Mouse (Mus musculus) stomach, embryonic 14.5 days (tissue): ENCODE measurements at regions not wholly inside any gene's neighbourhood (a gene's known extent, or its start where the extent isn't known, plus 50 kb on each side); places are given as distances from the start of the nearest gene placed in this dataset.

Experiments used
- ATAC-seq: fragments of 200-750 bp; cut with Nextera tagmentation; 2 replicates; pipeline ENCODE4 v1.8.0; 2017; ENCODE audit warnings: low read depth, moderate TSS enrichment; ENCODE audit not compliant: insufficient number of reproducible peaks, insufficient read depth, low FRiP score
- H3K27ac ChIP-seq: fragments of 300-500 bp; sonication (generic); 2 replicates; pipeline ENCODE4 v1.5.1; 2014; ENCODE audit warnings: mild to moderate bottlenecking, low read length, moderate library complexity, mixed read lengths
- H3K27me3 ChIP-seq: fragments of 300-500 bp; sonication (generic); 2 replicates; pipeline ENCODE4 v1.6.1; 2014; ENCODE audit warnings: low read length, control low read depth, mixed read lengths; ENCODE audit not compliant: control insufficient read depth, insufficient read depth
- H3K36me3 ChIP-seq: fragments of 300-500 bp; sonication (generic); 2 replicates; pipeline ENCODE4 v1.6.1; 2014; ENCODE audit warnings: mild to moderate bottlenecking, control low read depth, low read length, moderate library complexity, mixed read lengths; ENCODE audit not compliant: control insufficient read depth, insufficient read depth
- H3K4me1 ChIP-seq: fragments of 300-500 bp; sonication (generic); 2 replicates; pipeline ENCODE4 v1.6.1; 2014; ENCODE audit warnings: low read length, control low read depth, mixed read lengths; ENCODE audit not compliant: control insufficient read depth, insufficient read depth
- H3K4me2 ChIP-seq: fragments of 300-500 bp; sonication (generic); replicated peaks from 2 replicates; pipeline ENCODE4 v1.6.1; 2014; ENCODE audit warnings: low read depth, low read length, control low read depth
- H3K4me3 ChIP-seq: fragments of 300-500 bp; sonication (generic); 2 replicates; pipeline ENCODE4 v1.5.1; 2014; ENCODE audit warnings: low read depth, low read length, control low read depth
- H3K9ac ChIP-seq: fragments of 300-500 bp; sonication (generic); replicated peaks from 2 replicates; pipeline ENCODE4 v1.6.1; 2014; ENCODE audit warnings: low read depth, mild to moderate bottlenecking, control low read depth, low read length, moderate library complexity, mixed read lengths
- H3K9me3 ChIP-seq: fragments of 300-500 bp; sonication (generic); 2 replicates; pipeline ENCODE4 v1.6.1; 2016; ENCODE audit warnings: low read depth, low read length, control low read depth; ENCODE audit not compliant: control insufficient read depth
- WGBS: fragments of 180-500 bp; shearing (Covaris S2); extraction: QIAGEN DNeasy Blood & Tissue Kit; methylation state at CpG from one replicate; pipeline ENCODE4 v1.1.7; 2014; 5-methylcytosine and 5-hydroxymethylcytosine counted together

- H3K4me1 ChIP-seq = no peaks in the 10 kb centered on the region
- no peaks in the 10 kb centered on the region for H3K27me3 ChIP-seq
- no peaks in the 10 kb centered on the region for H3K9me3 ChIP-seq
- ATAC-seq = no peak
- no peaks in the 10 kb centered on the region for H3K36me3 ChIP-seq
- H3K27ac ChIP-seq = no peak overlapping the region
- WGBS = 79% methylated on average over 4 of the region's 4 CpGs
- H3K4me3 ChIP-seq = no peak overlapping the region
- H3K4me2 ChIP-seq = no peak overlapping the region
- H3K9ac ChIP-seq = no peak overlapping the region
Observed at GRCm38 (mm10) chr13:90480484-90480883, 391.1 kb upstream of the Xrcc4 start.

DNA sequence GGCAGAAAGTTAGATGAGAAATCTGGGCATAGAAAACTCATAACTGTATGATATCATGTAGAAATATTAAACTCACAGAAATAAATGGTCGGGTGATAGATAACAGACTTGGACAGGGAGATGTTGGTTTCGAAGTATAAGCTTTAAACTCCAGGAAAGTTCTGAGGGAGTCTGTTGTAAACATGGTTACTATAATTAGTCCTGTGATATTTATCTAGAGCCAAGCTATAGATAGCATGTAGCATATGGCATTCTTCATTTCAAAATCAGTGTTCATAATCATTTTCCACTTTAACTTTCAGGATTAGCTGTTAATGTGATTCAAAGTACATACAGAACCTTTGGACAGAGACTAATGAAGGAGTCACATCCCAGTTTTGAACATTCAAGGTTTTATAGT lies 387.5 kb upstream of the Xrcc4 start:
- H3K9ac ChIP-seq = no peak overlapping the region
- no peak overlapping the region for H3K4me3 ChIP-seq
- H3K4me1 ChIP-seq = no peaks in the 10 kb centered on the region
- H3K9me3 ChIP-seq = no peaks in the 10 kb centered on the region
- no peaks in the 10 kb centered on the region for H3K27me3 ChIP-seq
- no peak overlapping the region for H3K27ac ChIP-seq
- no peak overlapping the region for H3K4me2 ChIP-seq
- H3K36me3 ChIP-seq = no peaks in the 10 kb centered on the region
- ATAC-seq = no peak
- 65% methylated on average over 2 of the region's 2 CpGs for WGBS

DNA sequence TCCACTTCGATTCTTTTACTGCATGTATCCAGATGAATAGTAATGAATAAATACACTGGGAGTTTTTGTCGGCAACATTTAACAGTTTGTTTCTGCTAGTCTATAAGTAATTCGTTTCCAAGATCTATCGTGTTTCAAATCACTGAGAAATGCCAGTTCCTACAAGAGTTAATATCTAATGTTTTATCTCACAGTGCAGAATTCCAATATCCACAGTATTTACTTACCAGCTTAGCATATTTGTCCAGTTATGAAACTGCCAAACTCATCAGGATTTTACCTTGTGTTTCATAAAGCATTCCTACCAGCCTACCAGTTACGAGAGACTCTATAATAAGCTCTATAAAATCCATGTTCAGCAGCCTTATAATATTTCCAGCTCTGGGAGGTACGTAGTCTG lies 385.1 kb upstream of the Xrcc4 start:
- 69% methylated on average over 6 of the region's 6 CpGs for WGBS
- no peaks in the 10 kb centered on the region for H3K4me1 ChIP-seq
- H3K36me3 ChIP-seq = no peaks in the 10 kb centered on the region
- no peak overlapping the region for H3K4me3 ChIP-seq
- H3K27me3 ChIP-seq = no peaks in the 10 kb centered on the region
- H3K27ac ChIP-seq = no peak overlapping the region
- ATAC-seq = no peak
- no peak overlapping the region for H3K4me2 ChIP-seq
- no peak overlapping the region for H3K9ac ChIP-seq
- no peaks in the 10 kb centered on the region for H3K9me3 ChIP-seq

DNA sequence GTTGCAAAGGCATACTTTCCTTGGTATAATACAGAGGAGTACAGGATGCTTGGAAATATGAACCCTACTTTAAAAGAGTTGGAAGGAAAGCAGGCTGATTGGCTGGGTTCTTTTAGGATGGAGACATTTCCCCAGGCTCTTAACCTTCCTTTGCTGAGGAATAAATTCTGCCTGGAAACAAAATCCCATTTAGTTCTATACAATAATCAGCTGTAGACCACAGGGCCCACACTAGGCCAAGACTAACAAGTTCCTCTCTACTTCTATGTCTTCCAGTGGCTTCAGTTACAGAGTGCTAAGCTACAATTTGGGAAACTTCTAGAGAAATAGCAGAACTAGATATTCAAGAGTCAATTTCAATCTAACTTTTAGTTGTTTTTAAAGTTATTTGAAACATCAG lies 384.6 kb upstream of the Xrcc4 start:
- no peaks in the 10 kb centered on the region for H3K9me3 ChIP-seq
- no peaks in the 10 kb centered on the region for H3K36me3 ChIP-seq
- H3K9ac ChIP-seq = no peak overlapping the region
- ATAC-seq = no peak
- no peaks in the 10 kb centered on the region for H3K4me1 ChIP-seq
- no peaks in the 10 kb centered on the region for H3K27me3 ChIP-seq
- no peak overlapping the region for H3K4me3 ChIP-seq
- H3K4me2 ChIP-seq = no peak overlapping the region
- H3K27ac ChIP-seq = no peak overlapping the region

DNA sequence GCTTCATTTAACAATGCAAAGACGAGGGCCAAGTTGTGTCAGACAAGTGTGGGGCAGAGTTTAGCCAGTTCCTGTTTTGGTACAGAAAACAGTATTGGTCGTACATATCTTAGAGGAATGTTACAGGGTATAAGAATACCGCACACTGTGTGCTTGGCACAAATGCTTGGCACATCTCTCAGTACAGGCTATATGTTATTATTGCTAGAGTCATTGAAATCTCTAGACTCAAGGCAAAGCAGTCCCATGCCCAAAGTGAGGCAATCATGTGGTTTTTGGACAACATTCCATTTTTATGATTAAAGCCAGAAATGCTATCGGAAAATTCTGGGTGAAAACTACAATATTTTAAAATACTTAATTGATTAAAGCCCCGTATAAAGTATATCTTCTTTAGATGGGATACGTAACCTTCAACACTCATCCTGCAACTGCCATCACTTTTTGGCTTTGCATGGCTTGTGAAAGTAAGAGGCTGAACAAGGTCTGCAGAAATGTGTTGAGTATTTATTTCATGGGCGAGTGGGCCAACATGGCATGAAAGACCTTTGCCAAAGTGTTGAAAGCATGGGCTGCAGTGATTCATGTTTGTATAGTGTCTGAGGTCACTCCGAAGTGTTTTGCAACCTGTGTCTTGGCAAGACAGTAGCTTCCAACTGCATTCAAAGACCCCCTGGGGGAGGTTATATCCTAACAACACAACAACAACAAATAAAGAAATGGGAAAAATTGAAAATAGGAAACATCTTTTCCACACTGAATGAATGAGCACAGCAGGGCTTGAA lies 383.8 kb upstream of the Xrcc4 start:
- H3K36me3 ChIP-seq = no peaks in the 10 kb centered on the region
- H3K27me3 ChIP-seq = no peaks in the 10 kb centered on the region
- H3K4me1 ChIP-seq = no peaks in the 10 kb centered on the region
- H3K27ac ChIP-seq = no peak overlapping the region
- no peak overlapping the region for H3K4me2 ChIP-seq
- H3K4me3 ChIP-seq = no peak overlapping the region
- H3K9me3 ChIP-seq = no peaks in the 10 kb centered on the region
- no peak for ATAC-seq
- WGBS = 90% methylated on average over 8 of the region's 8 CpGs
- no peak overlapping the region for H3K9ac ChIP-seq

DNA sequence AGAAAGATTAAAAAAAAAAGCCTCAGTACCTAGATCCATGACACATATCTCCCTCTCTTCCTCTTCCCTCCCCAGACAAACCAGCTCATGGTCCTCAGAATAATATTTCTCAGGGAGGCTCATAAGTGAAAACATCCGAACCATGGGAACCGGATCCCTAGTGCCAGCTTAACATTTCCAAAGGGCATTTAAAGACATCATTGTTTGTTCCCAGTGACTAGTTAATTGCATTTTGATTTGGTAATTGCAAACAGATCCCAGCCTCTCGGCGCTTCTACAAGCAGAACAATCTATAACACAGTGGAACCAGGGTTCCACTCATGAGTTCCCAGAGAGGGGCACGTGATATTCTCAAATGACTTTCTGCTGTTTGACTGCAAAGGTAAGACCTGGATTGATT lies 376.7 kb upstream of the Xrcc4 start:
- no peaks in the 10 kb centered on the region for H3K4me1 ChIP-seq
- ATAC-seq = no peak
- no peak overlapping the region for H3K27ac ChIP-seq
- no peak overlapping the region for H3K4me3 ChIP-seq
- no peaks in the 10 kb centered on the region for H3K9me3 ChIP-seq
- H3K9ac ChIP-seq = no peak overlapping the region
- H3K27me3 ChIP-seq = no peaks in the 10 kb centered on the region
- H3K4me2 ChIP-seq = no peak overlapping the region
- no peaks in the 10 kb centered on the region for H3K36me3 ChIP-seq
- WGBS = 74% methylated on average over 5 of the region's 5 CpGs

DNA sequence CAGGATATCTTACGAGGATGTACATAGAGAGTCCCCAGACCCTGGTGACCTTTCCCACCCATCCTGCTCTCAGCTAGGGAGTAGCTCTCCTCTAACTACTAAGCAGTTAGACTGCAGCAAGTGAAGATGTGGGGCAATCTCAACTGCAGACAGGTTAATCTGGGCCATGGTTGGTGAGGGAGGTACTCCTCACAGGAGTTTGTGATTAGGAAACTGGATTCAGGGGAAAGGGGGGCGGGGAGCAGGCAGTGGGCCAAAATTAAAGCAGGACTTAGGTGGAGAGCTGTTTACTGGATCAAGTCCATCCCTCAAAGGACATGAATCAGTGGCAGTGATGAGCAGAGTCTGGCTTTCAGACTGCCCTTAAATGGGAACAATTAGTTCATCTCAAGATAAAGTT lies 374.6 kb upstream of the Xrcc4 start:
- 76% methylated on average over 2 of the region's 2 CpGs for WGBS
- Histone ChIP-seq H3K4me2 (no peak overlapping the region), H3K4me1 (no peaks in the 10 kb centered on the region), H3K9ac (no peak overlapping the region), H3K27me3 (no peaks in the 10 kb centered on the region), H3K9me3 (no peaks in the 10 kb centered on the region), H3K4me3 (no peak overlapping the region), H3K36me3 (no peaks in the 10 kb centered on the region), H3K27ac (no peak overlapping the region)
- no peak for ATAC-seq

GRCm38 (mm10) chr13:90463381-90463780 lies 374.0 kb upstream of the Xrcc4 start:
- Histone ChIP-seq H3K4me3 (no peak overlapping the region), H3K9me3 (no peaks in the 10 kb centered on the region), H3K9ac (no peak overlapping the region), H3K4me2 (no peak overlapping the region), H3K27me3 (no peaks in the 10 kb centered on the region), H3K27ac (no peak overlapping the region), H3K36me3 (no peaks in the 10 kb centered on the region), H3K4me1 (no peaks in the 10 kb centered on the region)
- 53% methylated on average over 2 of the region's 2 CpGs for WGBS
- ATAC-seq = no peak

- no peaks in the 10 kb centered on the region for H3K36me3 ChIP-seq
- ATAC-seq = no peak
Observed at GRCm38 (mm10) chr13:90454631-90455030, 365.2 kb upstream of the Xrcc4 start.

More at GRCm38 (mm10) chr13:90454631-90455030, 365.2 kb upstream of the Xrcc4 start:
- Histone ChIP-seq H3K27ac (no peak overlapping the region), H3K4me3 (no peak overlapping the region), H3K4me2 (no peak overlapping the region), H3K9me3 (0 out of 2 replicates have a peak, but pooled peaks cover 3% of the 10 kb centered on the region), H3K9ac (no peak overlapping the region), H3K27me3 (no peaks in the 10 kb centered on the region), H3K4me1 (no peaks in the 10 kb centered on the region)
